22 mouse cellular contexts compared by ENCODE assay signal in genomic region chr9:119547528-119547927, GRCm38 (mm10). TPM values are rescaled to one million over a fixed set of nuclear protein-coding genes. Genes with fewer than 3 reads are reported as not detected.
DNase-seq lines count a peak whose midpoint lies in the region; ATAC-seq and TF ChIP-seq lines count a peak whose summit lies in the region.
"Had no signal": no experiment of that assay in that cellular context is flagged by ENCODE, and none has a peak within 500 bp of the region (broad histone marks: within the 10 kb centered on the region; RNA-seq: fewer than 3 reads in every experiment).

No protein-coding gene starts in this region.

- no peaks in the 10 kb centered on the region for H3K27me3 ChIP-seq in kidney, embryonic 14.5 days (ENCODE audit: control insufficient read depth, insufficient read depth, low read length)
- H3K27me3 ChIP-seq in kidney, postnatal 0 days (ENCODE audit: insufficient read depth, low read length), result no peaks in the 10 kb centered on the region
- no peaks in the 10 kb centered on the region for H3K27me3 ChIP-seq in thymus, adult 2 months (ENCODE audit: control insufficient read depth, insufficient read depth, low read length)
- H3K27me3 ChIP-seq: forebrain, embryonic 15.5 days had no signal

- no peak overlapping the region for H3K4me2 ChIP-seq in kidney, embryonic 14.5 days (replicated peaks; ENCODE audit: low read depth, low read length)
- no peak overlapping the region for H3K4me2 ChIP-seq in kidney, postnatal 0 days (ENCODE audit: low read length)
- H3K4me2 ChIP-seq: forebrain, embryonic 15.5 days; hindbrain, embryonic 13.5 days had no signal

- WGBS in kidney, embryonic 14.5 days, result 29% methylated on average over 12 of the region's 12 CpGs
- 30% methylated on average over 12 of the region's 12 CpGs for WGBS in kidney, postnatal 0 days
- 89% methylated on average over 12 of the region's 12 CpGs for WGBS in thymus, adult 2 months

- no peak for TF ChIP-seq POLR2A in thymus, adult 2 months (IDR thresholded peaks at IDR 0.05; ENCODE audit: control insufficient read depth, extremely low read depth, insufficient read depth, low read length, poor library complexity)

- TF ChIP-seq CTCF in kidney, postnatal 0 days (IDR thresholded peaks at IDR 0.05; ENCODE audit: low read depth), result no peak
- TF ChIP-seq CTCF in thymus, adult 2 months (IDR thresholded peaks at IDR 0.05; ENCODE audit: borderline replicate concordance, control insufficient read depth, extremely low read depth, insufficient read depth, low read length, poor library complexity), result no peak

- no peak overlapping the region for H3K27ac ChIP-seq in kidney, embryonic 14.5 days (ENCODE audit: low read depth, low read length)
- H3K27ac ChIP-seq in kidney, postnatal 0 days, result peak overlapping the region; percentile 10; the same call in 1 of the 2 replicates
- no peak overlapping the region for H3K27ac ChIP-seq in thymus, adult 2 months (ENCODE audit: control insufficient read depth, insufficient read depth, low read length)
- H3K27ac ChIP-seq: forebrain, embryonic 15.5 days; heart, embryonic 10.5 days; hindbrain, embryonic 13.5 days; hindbrain, postnatal 0 days had no signal

- peaks cover 4% of the 10 kb centered on the region; the same call in 1 of the 2 replicates for H3K4me1 ChIP-seq in kidney, embryonic 14.5 days (ENCODE audit: control insufficient read depth, insufficient read depth, low read length)
- no peaks in the 10 kb centered on the region for H3K4me1 ChIP-seq in kidney, postnatal 0 days (replicated peaks; ENCODE audit: insufficient read depth, low read length)
- H3K4me1 ChIP-seq in thymus, adult 2 months (replicated peaks; ENCODE audit: control insufficient read depth, insufficient read depth, low read length), result no peaks in the 10 kb centered on the region
- H3K4me1 ChIP-seq: forebrain, embryonic 15.5 days; heart, embryonic 10.5 days; hindbrain, embryonic 13.5 days had no signal

- H3K9ac ChIP-seq in kidney, embryonic 14.5 days (ENCODE audit: low read depth, low read length), result no peak overlapping the region
- no peak overlapping the region for H3K9ac ChIP-seq in kidney, postnatal 0 days (ENCODE audit: low read depth, low read length)
- H3K9ac ChIP-seq: forebrain, embryonic 15.5 days; hindbrain, embryonic 13.5 days had no signal

- H3K9me3 ChIP-seq in kidney, embryonic 14.5 days (ENCODE audit: control insufficient read depth, low read length), result no peaks in the 10 kb centered on the region
- H3K9me3 ChIP-seq in kidney, postnatal 0 days (replicated peaks; ENCODE audit: low read length), result no peaks in the 10 kb centered on the region
- H3K9me3 ChIP-seq: forebrain, embryonic 15.5 days; heart, embryonic 10.5 days; hindbrain, embryonic 13.5 days had no signal

- H3K36me3 ChIP-seq in kidney, embryonic 14.5 days (ENCODE audit: control insufficient read depth, insufficient read depth, low read length), result no peaks in the 10 kb centered on the region
- H3K36me3 ChIP-seq in kidney, postnatal 0 days (ENCODE audit: insufficient read depth, low read length), result no peaks in the 10 kb centered on the region
- no peaks in the 10 kb centered on the region for H3K36me3 ChIP-seq in thymus, adult 2 months (ENCODE audit: control insufficient read depth, insufficient read depth, low read length)
- H3K36me3 ChIP-seq: forebrain, embryonic 15.5 days; hindbrain, embryonic 13.5 days had no signal

- DNase-seq in embryo, embryonic 10 days (ENCODE audit: low spot score), result peak; percentile 39
- DNase-seq in embryo, embryonic 9.5 days (ENCODE audit: extremely low spot score), result no peak
- no peak for DNase-seq in kidney, postnatal 25 days
- DNase-seq in kidney, postnatal 0 days (ENCODE audit: low spot score), result peak; percentile 57
- peak; percentile 56 for DNase-seq in retina, postnatal 1 day
- DNase-seq in gastrocnemius, postnatal 25 days, result no peak
- no peak for DNase-seq in thymus, adult 2 months
- DNase-seq: adrenal gland, adult 8-10 months; adrenal gland, postnatal 36 days; cerebellum, adult 11 months; cerebellum, adult 8-10 months; cerebellum, postnatal 14 days; heart, adult 18-20 months; heart, postnatal 10 days had no signal

- peak; percentile 65; the same call in 1 of the 2 replicates for ATAC-seq in kidney, embryonic 14.5 days (ENCODE audit: low FRiP score, low TSS enrichment)
- ATAC-seq in kidney, postnatal 0 days (replicated peaks; ENCODE audit: low FRiP score, low read depth), result 0 out of 2 replicates have a peak, but pooled peaks have one; percentile 21
- ATAC-seq: forebrain, embryonic 15.5 days; hindbrain, postnatal 0 days had no signal

- no peak overlapping the region for H3K4me3 ChIP-seq in kidney, embryonic 14.5 days (ENCODE audit: low read length)
- H3K4me3 ChIP-seq in kidney, postnatal 0 days (replicated peaks; ENCODE audit: low read depth, low read length), result no peak overlapping the region
- no peak overlapping the region for H3K4me3 ChIP-seq in thymus, adult 2 months (ENCODE audit: control insufficient read depth, insufficient read depth, low read length)
- H3K4me3 ChIP-seq: forebrain, embryonic 15.5 days; heart, embryonic 10.5 days; hindbrain, embryonic 13.5 days had no signal

RNA-seq across cellular contexts. Expression of gene Scn5a, which starts 31.3 kb away (rescaled TPM):
- 0.03 and 0.27 TPM in 2 replicates for polyA plus RNA-seq in kidney, embryonic 14.5 days (2014; fragmentation: Nextera tagmentation; extraction: Ambion mirVana)
- polyA plus RNA-seq in kidney, postnatal 0 days (2015; fragmentation: Nextera tagmentation; extraction: Ambion mirVana), result 0.12 and 0.18 TPM in 2 replicates
- total RNA-seq in gastrocnemius, postnatal 25 days (2021), result under 1 TPM; 0.10 to 0.24 TPM
- 4.0 and 6.4 TPM in 2 replicates for polyA plus RNA-seq in thymus, adult 2 months (2012; rRNA removed)
- total RNA-seq: common myeloid progenitor, adult 5-6 weeks; hematopoietic stem cell, adult 5-6 weeks; MEL had no signal

Comparison
In these comparisons a context has a peak if more than half of its experiments do, and no peak if none do; other contexts are left out.
1. DNase-seq: peak in embryo, embryonic 10 days (single experiment), kidney, postnatal 0 days (single experiment) and retina, postnatal 1 day (single experiment); none in embryo, embryonic 9.5 days (single experiment), kidney, postnatal 25 days (0 of 2), gastrocnemius, postnatal 25 days (single experiment) and thymus, adult 2 months (single experiment).